Mouse (Mus musculus) layer of hippocampus, postnatal 36 days (tissue): ENCODE measurements around the gene Slc8a3. TPM values are rescaled to one million over a fixed set of nuclear protein-coding genes. Genes with fewer than 3 reads are reported as not detected.

Experiments
- microRNA-seq, 2 experiments: library from miRNA; unstranded; fragments of <30 nt; microRNA quantifications; one replicate each; pipeline ENCODE4 v1.2.0; 2021
- total RNA-seq, 2 experiments: library from RNA; stranded (reverse); gene quantifications; 2 replicates each; pipeline ENCODE4 v1.2.3; 2021

The Slc8a3 gene
- total RNA-seq, 2 experiments from 2014 or later = 9.9 to 10.8 TPM

Small RNA genes within 50 kb of the gene (microRNA-seq; reads per million reads assigned to microRNA genes)
- 0.30 to 1.9 reads per million in 2 experiments for gene Mir3067

Other genes starting within 250 kb of the Slc8a3 start
- 1 to 10 TPM; 1.6 to 2.5 TPM for gene Gm4787, start 46.3 kb upstream of the Slc8a3 start, total RNA-seq
- gene Adam4, start 88.8 kb upstream of the Slc8a3 start, total RNA-seq = 1 to 10 TPM; 2.9 to 3.7 TPM
- 10 to 100 TPM; 43.8 to 44.2 TPM for gene Cox16, start 151.9 kb upstream of the Slc8a3 start, total RNA-seq
- 10 to 100 TPM; 36.6 to 40.6 TPM for gene Gm20498, start 199.7 kb upstream of the Slc8a3 start, total RNA-seq
- gene Synj2bp, start 199.7 kb upstream of the Slc8a3 start, total RNA-seq = 10 to 100 TPM; 28.1 to 33.2 TPM
- gene Adam21, start 235.3 kb upstream of the Slc8a3 start, total RNA-seq = under 1 TPM; 0.30 to 0.33 TPM